Mouse (Mus musculus): ENCODE results near the gene 4930407I10Rik.
A peak's percentile ranks its signal among the peaks of the same experiment; 100 is the strongest.

DNA sequence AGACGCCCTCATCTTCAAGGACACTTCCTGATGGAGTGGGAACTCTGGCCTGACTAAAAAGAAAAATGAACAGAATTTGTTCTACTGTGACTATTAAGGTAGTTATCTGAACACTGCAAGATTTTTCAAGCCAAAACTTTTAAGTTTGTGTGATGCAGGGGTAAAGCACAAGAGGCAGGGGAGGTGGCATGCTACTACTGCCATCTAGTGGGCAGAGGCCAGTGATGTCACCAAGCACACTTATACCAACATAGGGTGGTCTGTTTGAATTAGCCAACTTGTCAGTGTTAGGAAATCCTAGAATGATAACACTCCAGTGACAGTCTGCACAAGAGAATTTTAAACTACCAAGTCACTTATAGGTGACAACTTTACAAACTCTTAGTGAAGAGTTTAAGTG lies 18.3 kb upstream of the 4930407I10Rik start:
- TF ChIP-seq CTCF (IDR thresholded peaks at IDR 0.05; ENCODE audit: borderline replicate concordance, insufficient read depth, low read depth, low read length) (peak; percentile 82), POLR2A (IDR thresholded peaks at IDR 0.05; ENCODE audit: borderline replicate concordance, insufficient read depth, low read length) (no peak)

All from cerebellum, adult 2 months (tissue).